Mouse (Mus musculus) ES-E14 (cell line): ENCODE data around the gene Ctnnd2. TPM values are rescaled to one million over a fixed set of nuclear protein-coding genes. Genes with fewer than 3 reads are reported as not detected.

ENCODE experiments used
- DNase-seq: peaks from one replicate; pipeline ENCODE4 v3.0.0-alpha.2; 2013; ENCODE audit warnings: low read depth, low spot score
- H3K27ac ChIP-seq: 2 replicates; pipeline ENCODE4 v1.5.1; 2012; ENCODE audit warnings: low read depth, mild to moderate bottlenecking, low read length, moderate library complexity, mixed read lengths; ENCODE audit not compliant: poor library complexity, insufficient read depth, severe bottlenecking
- H3K36me3 ChIP-seq: 2 replicates; pipeline ENCODE4 v1.6.1; 2012; ENCODE audit warnings: mild to moderate bottlenecking, low read length, moderate library complexity, mixed read lengths; ENCODE audit not compliant: control insufficient read depth, poor library complexity, insufficient read depth, severe bottlenecking
- H3K4me1 ChIP-seq, 2 experiments: fragments of 150-350 bp in 1 of 2; sonication (generic) in 1 of 2; 2 replicates each; pipeline ENCODE4 v1.6.1; 2012; ENCODE audit warnings: low read length in 2 of 2, mild to moderate bottlenecking in 1 of 2, mixed read lengths in 1 of 2; ENCODE audit not compliant: control insufficient read depth in 2 of 2, insufficient read depth in 2 of 2, poor library complexity in 1 of 2
- H3K4me3 ChIP-seq, 2 experiments: fragments of 150-350 bp in 1 of 2; sonication (generic) in 1 of 2; 2 replicates each; pipeline ENCODE4 v1.5.1; 2012; ENCODE audit warnings: low read length in 2 of 2, low read depth in 1 of 2, mild to moderate bottlenecking in 1 of 2, mixed read lengths in 1 of 2; ENCODE audit not compliant: insufficient read depth in 1 of 2, poor library complexity in 1 of 2, severe bottlenecking in 1 of 2
- H3K9ac ChIP-seq: 2 replicates; pipeline ENCODE4 v1.6.1; 2012; ENCODE audit warnings: low read depth, mild to moderate bottlenecking, low read length, mixed read lengths; ENCODE audit not compliant: poor library complexity, insufficient read depth, severe bottlenecking
- H3K9me3 ChIP-seq: fragments of 150-350 bp; sonication (generic); 2 replicates; pipeline ENCODE4 v1.6.1; 2012; ENCODE audit warnings: low read depth, mild to moderate bottlenecking, low read length; ENCODE audit not compliant: control insufficient read depth, insufficient read depth
- CHD2 ChIP-seq: IDR thresholded peaks from 2 replicates; pipeline ENCODE4 v1.6.1; 2014; ENCODE audit warnings: mild to moderate bottlenecking, low read depth, low read length, inconsistent platforms
- HCFC1 ChIP-seq: IDR thresholded peaks from 2 replicates; pipeline ENCODE4 v1.6.1; 2012; ENCODE audit warnings: low read length, inconsistent platforms, borderline replicate concordance; ENCODE audit not compliant: insufficient read depth
- MAFK ChIP-seq: IDR thresholded peaks from 2 replicates; pipeline ENCODE4 v1.6.1; 2014; ENCODE audit warnings: mild to moderate bottlenecking, low read depth, low read length, inconsistent platforms; ENCODE audit not compliant: insufficient read depth
- ZC3H11A ChIP-seq: IDR thresholded peaks from 2 replicates; pipeline ENCODE4 v1.6.1; 2012; ENCODE audit warnings: low read depth, mild to moderate bottlenecking, inconsistent platforms, low read length, borderline replicate concordance
- ZNF384 ChIP-seq: IDR thresholded peaks from 2 replicates; pipeline ENCODE4 v1.6.1; 2012; ENCODE audit warnings: low read depth, low read length, inconsistent platforms
- in situ Hi-C, 2 experiments: fragments of 600-800 bp; cut with MboI; formaldehyde crosslinking; loops; one replicate each; pipeline ENCODE4 v1.15.1; 2025; ENCODE audit warnings: low sequenced_read_pairs in 2 of 2, inconsistent platforms in 1 of 2; ENCODE audit not compliant: unreplicated experiment in 2 of 2
- total RNA-seq: library from RNA; depleted of rRNA; stranded (reverse); fragments of 300-350 nt; gene quantifications from 2 replicates; pipeline ENCODE4 v1.2.3, GENCODE M21; 2012

Ctnnd2 gene
- total RNA-seq, 1 experiment, result 3.6 TPM

DNA sequence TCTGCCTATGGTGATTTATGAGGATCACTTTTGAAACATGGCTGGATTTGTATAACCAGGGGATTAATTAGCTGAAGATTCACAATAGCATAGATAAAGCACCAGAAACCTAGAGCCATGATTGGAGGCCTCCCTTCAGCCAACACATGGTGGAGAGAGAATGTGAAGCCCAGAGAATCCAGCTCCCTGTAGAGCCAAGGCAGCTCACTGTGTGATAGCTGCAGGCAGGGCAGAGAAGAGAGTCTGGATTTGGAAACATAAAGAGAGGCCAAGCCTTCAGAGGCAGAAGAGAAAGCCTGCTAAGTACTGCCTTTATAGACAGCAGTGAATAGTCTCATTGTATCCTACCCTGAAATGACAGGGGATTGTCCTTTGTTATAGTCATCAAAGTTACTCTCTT, 340.7 kb downstream of the Ctnnd2 start:
- in situ Hi-C loops, result no loop called here
- H3K27ac ChIP-seq, result no peak overlapping the region
- TF ChIP-seq MAFK, result no peak
- TF ChIP-seq ZC3H11A, result no peak
- no peak for TF ChIP-seq ZNF384
- no peak for TF ChIP-seq CHD2
- TF ChIP-seq HCFC1, result no peak
- no peaks in the 10 kb centered on the region for H3K9me3 ChIP-seq
- no peaks in the 10 kb centered on the region for H3K4me1 ChIP-seq
- no peaks in the 10 kb centered on the region for H3K36me3 ChIP-seq
- DNase-seq, result no peak
- H3K9ac ChIP-seq, result no peak overlapping the region
- no peak overlapping the region for H3K4me3 ChIP-seq

DNA sequence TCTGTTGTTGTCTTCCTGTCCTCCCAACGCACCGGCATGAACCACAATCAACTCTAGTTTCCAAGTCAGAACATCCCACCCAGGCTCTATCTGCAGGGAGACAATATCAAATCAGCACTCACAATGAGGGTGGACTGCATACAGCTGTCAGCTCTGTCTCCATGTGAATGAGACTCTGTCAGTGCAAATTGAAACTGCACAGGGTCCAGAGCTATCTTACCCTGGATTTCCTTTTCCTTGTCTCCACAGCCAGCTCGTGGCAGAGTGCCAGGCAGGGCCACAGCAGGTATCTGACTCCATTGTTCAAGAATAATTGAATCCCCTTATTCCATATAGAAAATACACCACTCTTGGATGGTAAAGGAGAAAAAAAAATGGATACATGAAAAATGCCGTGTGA, 343.0 kb downstream of the Ctnnd2 start:
- no peaks in the 10 kb centered on the region for H3K4me1 ChIP-seq
- no peaks in the 10 kb centered on the region for H3K36me3 ChIP-seq
- DNase-seq, result no peak
- H3K9me3 ChIP-seq, result no peaks in the 10 kb centered on the region
- H3K4me3 ChIP-seq, result no peak overlapping the region
- TF ChIP-seq ZNF384 (no peak), HCFC1 (no peak), CHD2 (no peak), MAFK (no peak), ZC3H11A (no peak)
- in situ Hi-C loops, result no loop called here
- no peak overlapping the region for H3K9ac ChIP-seq
- H3K27ac ChIP-seq, result no peak overlapping the region

DNA sequence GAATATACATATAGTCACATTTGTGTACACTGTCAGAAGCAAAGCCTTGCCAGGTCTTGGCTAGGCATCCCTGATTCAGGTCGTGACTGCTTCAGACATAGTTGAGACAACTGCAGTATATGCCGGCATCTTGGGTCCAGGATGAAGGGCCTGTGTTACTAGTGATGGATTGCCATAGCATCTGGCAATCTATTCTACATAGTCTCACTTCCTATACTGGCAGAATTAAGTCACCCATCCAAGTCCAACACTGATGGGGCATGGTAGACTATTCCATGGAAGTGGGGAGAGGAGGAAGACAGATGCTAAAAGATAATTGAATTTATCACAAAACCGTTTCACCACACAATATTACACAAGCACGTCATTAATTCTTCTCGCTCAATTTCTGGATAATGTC, 369.1 kb downstream of the Ctnnd2 start:
- Histone ChIP-seq H3K27ac (no peak overlapping the region), H3K9ac (no peak overlapping the region), H3K4me1 (no peaks in the 10 kb centered on the region), H3K4me3 (no peak overlapping the region), H3K9me3 (no peaks in the 10 kb centered on the region), H3K36me3 (no peaks in the 10 kb centered on the region)
- in situ Hi-C loops, result no loop called here
- DNase-seq, result no peak
- TF ChIP-seq MAFK, result no peak
- no peak for TF ChIP-seq ZNF384

- Histone ChIP-seq H3K4me3 (no peak overlapping the region), H3K9ac (no peak overlapping the region), H3K27ac (no peak overlapping the region), H3K4me1 (no peaks in the 10 kb centered on the region), H3K36me3 (no peaks in the 10 kb centered on the region), H3K9me3 (no peaks in the 10 kb centered on the region)
- in situ Hi-C loops, result no loop called here
- DNase-seq, result no peak
- TF ChIP-seq ZNF384, result no peak
- no peak for TF ChIP-seq CHD2
- no peak for TF ChIP-seq HCFC1
- TF ChIP-seq ZC3H11A, result no peak
- TF ChIP-seq MAFK, result no peak
Measured at GRCm38 (mm10) chr15:30548263-30548662, 375.9 kb downstream of the Ctnnd2 start.

DNA sequence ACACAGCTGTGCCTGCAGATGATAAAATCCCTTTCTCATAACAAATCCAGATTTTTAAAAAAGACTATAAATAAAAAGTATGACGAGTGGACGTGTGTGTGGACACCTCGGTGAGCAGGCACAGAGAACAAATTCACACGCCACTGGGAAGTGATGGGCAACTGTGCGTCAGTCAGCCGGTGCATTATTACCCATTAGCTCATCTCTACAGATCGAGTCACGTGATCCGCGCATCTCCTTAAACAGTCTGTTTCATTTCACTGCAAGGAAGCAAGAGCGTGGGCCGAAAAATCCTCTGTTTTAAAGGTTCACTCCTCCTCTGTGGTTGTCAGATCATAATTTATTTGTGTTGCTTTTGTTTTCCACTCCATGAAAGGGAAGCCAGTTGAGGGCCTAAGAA, 378.6 kb downstream of the Ctnnd2 start:
- Histone ChIP-seq H3K27ac (no peak overlapping the region), H3K9ac (no peak overlapping the region), H3K36me3 (no peaks in the 10 kb centered on the region), H3K9me3 (no peaks in the 10 kb centered on the region), H3K4me1 (peaks cover 0 to 3% of the 10 kb centered on the region in 2 experiments; a peak in 1 of 4 replicates), H3K4me3 (no peak overlapping the region)
- in situ Hi-C loops, result no loop called here
- TF ChIP-seq HCFC1 (no peak), ZC3H11A (no peak), CHD2 (no peak), ZNF384 (no peak), MAFK (no peak)
- no peak for DNase-seq
